Mouse (Mus musculus): Measurements from ENCODE around the gene Rnps1. TPM values are rescaled to one million over a fixed set of nuclear protein-coding genes. Genes with fewer than 3 reads are reported as not detected.

Gene Rnps1
- polyA plus RNA-seq, 1 experiment: 76.9 TPM

- DNase-seq: no peak
- Histone ChIP-seq H3K27ac (ENCODE audit: insufficient read depth, low read depth, low read length) (peak overlapping the region; percentile 80), H3K27me3 (replicated peaks; ENCODE audit: control insufficient read depth, insufficient read depth, low read length) (no peaks in the 10 kb centered on the region), H3K36me3 (ENCODE audit: control insufficient read depth, insufficient read depth, low read length) (no peaks in the 10 kb centered on the region), H3K4me3 (ENCODE audit: insufficient read depth, low read depth, low read length) (peak overlapping the region; percentile 70), H3K4me1 (ENCODE audit: control insufficient read depth, insufficient read depth, low read length) (peaks cover 16% of the 10 kb centered on the region)
- TF ChIP-seq POLR2A (IDR thresholded peaks at IDR 0.05; ENCODE audit: low read depth, low read length) (no peak), CTCF (conservative IDR thresholded peaks at IDR 0.05; ENCODE audit: insufficient read depth, insufficient read length, low read depth, low read length) (no peak)
- 2% methylated on average over 68 of the region's 68 CpGs for WGBS
Measured at GRCm38 (mm10) chr17:24470701-24471527, 56.5 kb downstream of the Rnps1 start.

- WGBS: 17% methylated on average over 4 of the region's 4 CpGs
- Histone ChIP-seq H3K4me3 (ENCODE audit: insufficient read depth, low read depth, low read length) (no peak overlapping the region), H3K36me3 (ENCODE audit: control insufficient read depth, insufficient read depth, low read length) (no peaks in the 10 kb centered on the region; the same call in 1 of the 2 replicates), H3K27ac (ENCODE audit: insufficient read depth, low read depth, low read length) (peak overlapping the region; percentile 51), H3K27me3 (replicated peaks; ENCODE audit: control insufficient read depth, insufficient read depth, low read length) (no peaks in the 10 kb centered on the region), H3K4me1 (ENCODE audit: control insufficient read depth, insufficient read depth, low read length) (peaks cover 16% of the 10 kb centered on the region)
- no peak for TF ChIP-seq POLR2A (IDR thresholded peaks at IDR 0.05; ENCODE audit: low read depth, low read length)
- no peak for TF ChIP-seq CTCF (conservative IDR thresholded peaks at IDR 0.05; ENCODE audit: insufficient read depth, insufficient read length, low read depth, low read length)
- peak; percentile 95 for DNase-seq
Measured at GRCm38 (mm10) chr17:24472512-24472911, 58.1 kb downstream of the Rnps1 start.

- DNase-seq: no peak
- TF ChIP-seq CTCF (conservative IDR thresholded peaks at IDR 0.05; ENCODE audit: insufficient read depth, insufficient read length, low read depth, low read length): no peak
- TF ChIP-seq POLR2A (IDR thresholded peaks at IDR 0.05; ENCODE audit: low read depth, low read length): no peak
- peak within 1 kb of the TSS; percentile 51 for H3K27ac ChIP-seq (ENCODE audit: insufficient read depth, low read depth, low read length)
- peaks cover 21% of the 10 kb centered on the region for H3K4me1 ChIP-seq (ENCODE audit: control insufficient read depth, insufficient read depth, low read length)
- H3K27me3 ChIP-seq (replicated peaks; ENCODE audit: control insufficient read depth, insufficient read depth, low read length): no peaks in the 10 kb centered on the region
- H3K36me3 ChIP-seq (ENCODE audit: control insufficient read depth, insufficient read depth, low read length): no peaks in the 10 kb centered on the region; the same call in 1 of the 2 replicates
- WGBS: 76% methylated on average over 6 of the region's 6 CpGs
- H3K4me3 ChIP-seq (ENCODE audit: insufficient read depth, low read depth, low read length): no peak within 1 kb of the TSS
Measured at GRCm38 (mm10) chr17:24473612-24474275, 59.4 kb downstream of the Rnps1 start, which contains the start of gene Bricd5. TSS of gene Bricd5 (plus strand) at chr17:24473884.

GRCm38 (mm10) chr17:24474557-24474956 lies 60.2 kb downstream of the Rnps1 start:
- no peak for DNase-seq
- Histone ChIP-seq H3K4me1 (ENCODE audit: control insufficient read depth, insufficient read depth, low read length) (peaks cover 21% of the 10 kb centered on the region), H3K27me3 (replicated peaks; ENCODE audit: control insufficient read depth, insufficient read depth, low read length) (no peaks in the 10 kb centered on the region), H3K4me3 (ENCODE audit: insufficient read depth, low read depth, low read length) (no peak overlapping the region), H3K36me3 (ENCODE audit: control insufficient read depth, insufficient read depth, low read length) (no peaks in the 10 kb centered on the region; the same call in 1 of the 2 replicates), H3K27ac (ENCODE audit: insufficient read depth, low read depth, low read length) (no peak overlapping the region)
- WGBS: 86% methylated on average over 5 of the region's 5 CpGs
- TF ChIP-seq POLR2A (IDR thresholded peaks at IDR 0.05; ENCODE audit: low read depth, low read length) (no peak), CTCF (conservative IDR thresholded peaks at IDR 0.05; ENCODE audit: insufficient read depth, insufficient read length, low read depth, low read length) (no peak)

Other genes starting within 250 kb of the Rnps1 start
- 2,489 and 2,561 TPM in 2 replicates for gene Atp6v0c, start 244.9 kb upstream of the Rnps1 start, polyA plus RNA-seq (2012; rRNA removed)
- gene Tbc1d24, start 209.0 kb upstream of the Rnps1 start, polyA plus RNA-seq (2012; rRNA removed): 14.4 and 15.0 TPM in 2 replicates
- 0.72 and 1.2 TPM in 2 replicates for gene Ntn3, start 205.0 kb upstream of the Rnps1 start, polyA plus RNA-seq (2012; rRNA removed)
- gene Tedc2, start 193.7 kb upstream of the Rnps1 start, polyA plus RNA-seq (2012; rRNA removed): 4.6 and 5.2 TPM in 2 replicates
- 0.56 and 0.61 TPM in 2 replicates for gene Ccnf, start 163.1 kb upstream of the Rnps1 start, polyA plus RNA-seq (2012; rRNA removed)
- 0.16 and 0.31 TPM in 2 replicates for gene Abca17, start 63.5 kb upstream of the Rnps1 start, polyA plus RNA-seq (2012; rRNA removed)
- 214 and 230 TPM in 2 replicates for gene Abca3, start 62.6 kb upstream of the Rnps1 start, polyA plus RNA-seq (2012; rRNA removed)
- 196 and 222 TPM in 2 replicates for gene Eci1, start 12.1 kb downstream of the Rnps1 start, polyA plus RNA-seq (2012; rRNA removed)
- 7.6 and 8.8 TPM in 2 replicates for gene Dnase1l2, start 28.5 kb downstream of the Rnps1 start, polyA plus RNA-seq (2012; rRNA removed)
- gene E4f1, start 55.7 kb downstream of the Rnps1 start, polyA plus RNA-seq (2012; rRNA removed): 63.7 and 72.8 TPM in 2 replicates
- gene Pgp, start 55.8 kb downstream of the Rnps1 start, polyA plus RNA-seq (2012; rRNA removed): 38.7 and 46.5 TPM in 2 replicates
- gene Bricd5, start 59.3 kb downstream of the Rnps1 start, polyA plus RNA-seq (2012; rRNA removed): 0.56 and 0.96 TPM in 2 replicates
- gene Mlst8, start 64.5 kb downstream of the Rnps1 start, polyA plus RNA-seq (2012; rRNA removed): 26.1 and 32.1 TPM in 2 replicates
- gene Caskin1, start 74.0 kb downstream of the Rnps1 start, polyA plus RNA-seq (2012; rRNA removed): 0.52 and 0.80 TPM in 2 replicates
- gene Traf7, start 113.4 kb downstream of the Rnps1 start, polyA plus RNA-seq (2012; rRNA removed): 108 and 124 TPM in 2 replicates
- gene Rab26, start 119.6 kb downstream of the Rnps1 start, polyA plus RNA-seq (2012; rRNA removed): 0.56 and 0.58 TPM in 2 replicates
- gene Pkd1, start 135.3 kb downstream of the Rnps1 start, polyA plus RNA-seq (2012; rRNA removed): 34.6 and 42.9 TPM in 2 replicates
- 152 and 174 TPM in 2 replicates for gene Tsc2, start 218.1 kb downstream of the Rnps1 start, polyA plus RNA-seq (2012; rRNA removed)
- gene Nthl1, start 218.1 kb downstream of the Rnps1 start, polyA plus RNA-seq (2012; rRNA removed): 13.6 and 15.8 TPM in 2 replicates
- 111 and 123 TPM in 2 replicates for gene Slc9a3r2, start 235.8 kb downstream of the Rnps1 start, polyA plus RNA-seq (2012; rRNA removed)
- gene Npw, start 243.9 kb downstream of the Rnps1 start, polyA plus RNA-seq (2012; rRNA removed): not detected in 2 replicates

All from kidney, adult 2 months (tissue).